Mouse (Mus musculus): ENCODE measurements around the gene Rubcn. TPM values are rescaled to one million over a fixed set of nuclear protein-coding genes. Genes with fewer than 3 reads are reported as not detected.

Gene Rubcn
- total and polyA plus RNA-seq, 3 experiments = 27.7 to 40.4 (median 28.0) TPM

DNA sequence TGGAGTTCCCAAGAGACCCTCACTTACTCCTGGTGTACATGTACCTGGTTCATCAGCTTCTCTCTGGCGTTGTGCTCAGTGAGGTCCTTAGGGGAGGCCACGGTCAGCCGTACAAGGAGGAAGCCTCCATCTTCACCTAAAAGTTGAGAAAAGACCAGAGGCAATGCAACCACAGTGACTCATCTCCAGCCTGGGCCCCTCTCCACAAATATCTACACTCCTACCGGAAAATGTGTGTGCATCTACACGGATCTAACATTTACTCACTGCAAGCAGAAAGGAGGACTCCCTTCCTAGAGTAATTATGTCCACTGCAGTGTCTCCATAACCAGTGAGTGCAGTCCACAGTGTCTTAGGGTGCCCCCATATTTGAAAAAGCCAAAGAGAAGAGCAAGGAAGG lies 87.5 kb downstream of the Rubcn start:
- Histone ChIP-seq H3K27me3 (replicated peaks) (no peaks in the 10 kb centered on the region), H3K36me3 (replicated peaks in 1 of 2; ENCODE audit: control insufficient read depth in 1 of 2, insufficient read depth in 1 of 2, low read length in 1 of 2) (peaks cover 0 to 4% of the 10 kb centered on the region in 2 experiments), H3K4me3 (replicated peaks in 1 of 3; ENCODE audit: low read depth in 2 of 3, low read length in 2 of 3, poor library complexity in 1 of 3) (no peak overlapping the region), H3K27ac (ENCODE audit: insufficient read depth, low read depth) (no peak overlapping the region), H3K4me1 (ENCODE audit: control insufficient read depth in 1 of 2, insufficient read depth in 2 of 2) (peaks cover 3% of the 10 kb centered on the region in 2 experiments; a peak in 2 of 4 replicates), H3K79me2 (replicated peaks; ENCODE audit: control insufficient read depth, extremely low read depth, insufficient read depth, poor library complexity, severe bottlenecking) (no peaks in the 10 kb centered on the region), H3K9me3 (replicated peaks; ENCODE audit: low read length) (peaks cover 6% of the 10 kb centered on the region), H3K9ac (ENCODE audit: insufficient read depth, low read depth) (no peak overlapping the region), H3K4me2 (ENCODE audit: insufficient read depth, low read depth, poor library complexity, severe bottlenecking) (no peak overlapping the region)
- peak; percentile 76 for TF ChIP-seq IRF4 (IDR thresholded peaks at IDR 0.05; ENCODE audit: low read depth, low read length)
- TF ChIP-seq BHLHE40 (IDR thresholded peaks at IDR 0.05; ENCODE audit: low read depth, low read length) = 0 out of 2 replicates have a peak, but pooled peaks have one; percentile 28
- peak; percentile 52 for TF ChIP-seq EP300 (IDR thresholded peaks at IDR 0.05; ENCODE audit: low read length)
- TF ChIP-seq KAT2A (IDR thresholded peaks at IDR 0.05; ENCODE audit: insufficient replicate concordance, low read length) = no peak
- peak; percentile 61; the same call in 1 of the 2 replicates for TF ChIP-seq MEF2A (IDR thresholded peaks at IDR 0.05; ENCODE audit: borderline replicate concordance, low read depth, low read length)
- DNase-seq (ENCODE audit: extremely low read depth) = peak; percentile 13
- in situ Hi-C loops (cut with MboI; ENCODE audit: low pct_ligation_motif_present, low pct_unique_long_range_greater_than_20kb, low sequenced_read_pairs) (loop anchor here (5.0 kb wide), 1 partner anchor 83 kb away; no protein-coding TSS in a partner anchor), dilution Hi-C loops (cut with MboI; ENCODE audit: extremely low pct_ligation_motif_present, extremely low pct_unique_long_range_greater_than_20kb, low sequenced_read_pairs) (no loop called here)

- H3K36me3 ChIP-seq (replicated peaks in 1 of 2; ENCODE audit: control insufficient read depth in 1 of 2, insufficient read depth in 1 of 2, low read length in 1 of 2) = peaks cover 0 to 4% of the 10 kb centered on the region in 2 experiments
- no peak overlapping the region for H3K4me2 ChIP-seq (ENCODE audit: insufficient read depth, low read depth, poor library complexity, severe bottlenecking)
- dilution Hi-C loops (cut with MboI; ENCODE audit: extremely low pct_ligation_motif_present, extremely low pct_unique_long_range_greater_than_20kb, low sequenced_read_pairs) (no loop called here), in situ Hi-C loops (cut with MboI; ENCODE audit: low pct_ligation_motif_present, low pct_unique_long_range_greater_than_20kb, low sequenced_read_pairs) (no loop called here)
- no peak overlapping the region for H3K9ac ChIP-seq (ENCODE audit: insufficient read depth, low read depth)
- H3K4me3 ChIP-seq (replicated peaks in 1 of 3; ENCODE audit: low read depth in 2 of 3, low read length in 2 of 3, poor library complexity in 1 of 3) = no peak overlapping the region
- no peak overlapping the region for H3K27ac ChIP-seq (ENCODE audit: insufficient read depth, low read depth)
- DNase-seq (ENCODE audit: extremely low read depth) = no peak
- no peaks in the 10 kb centered on the region for H3K27me3 ChIP-seq (replicated peaks)
- peaks cover 3 to 12% of the 10 kb centered on the region in 2 experiments; a peak in 2 of 4 replicates for H3K4me1 ChIP-seq (ENCODE audit: control insufficient read depth in 1 of 2, insufficient read depth in 2 of 2)
- no peaks in the 10 kb centered on the region for H3K79me2 ChIP-seq (replicated peaks; ENCODE audit: control insufficient read depth, extremely low read depth, insufficient read depth, poor library complexity, severe bottlenecking)
- TF ChIP-seq SIN3A (IDR thresholded peaks at IDR 0.05; ENCODE audit: low read length) (no peak), E2F4 (IDR thresholded peaks at IDR 0.05; ENCODE audit: insufficient replicate concordance, low read depth, low read length) (no peak), JUND (conservative IDR thresholded peaks at IDR 0.05; ENCODE audit: low read depth, low read length) (no peak), EP300 (IDR thresholded peaks at IDR 0.05; ENCODE audit: low read length) (no peak), ZNF384 (IDR thresholded peaks at IDR 0.05; ENCODE audit: low read depth, low read length) (no peak), SMC3 (IDR thresholded peaks at IDR 0.05; ENCODE audit: low read depth, low read length) (no peak), USF2 (conservative IDR thresholded peaks at IDR 0.05; ENCODE audit: low read depth, low read length) (no peak), ZKSCAN1 (IDR thresholded peaks at IDR 0.05; ENCODE audit: borderline replicate concordance, low read depth, low read length) (no peak), POLR2A (IDR thresholded peaks at IDR 0.05; ENCODE audit: low read depth, low read length) (no peak), GABPA (IDR thresholded peaks at IDR 0.05; ENCODE audit: insufficient replicate concordance, low read depth, low read length) (no peak), NRF1 (IDR thresholded peaks at IDR 0.05; ENCODE audit: low read depth, low read length) (no peak), MAZ (IDR thresholded peaks at IDR 0.05; ENCODE audit: low read depth, low read length) (no peak), MAX (IDR thresholded peaks at IDR 0.05; ENCODE audit: low read length) (no peak), TCF12 (IDR thresholded peaks at IDR 0.05; ENCODE audit: low read depth, low read length) (no peak), RCOR1 (conservative IDR thresholded peaks at IDR 0.05; ENCODE audit: low read depth, low read length) (no peak), TBP (conservative IDR thresholded peaks at IDR 0.05; ENCODE audit: low read depth, low read length) (no peak), KAT2A (IDR thresholded peaks at IDR 0.05; ENCODE audit: insufficient replicate concordance, low read length) (no peak), ZMIZ1 (IDR thresholded peaks at IDR 0.05; ENCODE audit: low read depth, low read length) (no peak), POLR2AphosphoS2 (IDR thresholded peaks at IDR 0.05; ENCODE audit: low read depth, low read length) (no peak), IRF4 (IDR thresholded peaks at IDR 0.05; ENCODE audit: low read depth, low read length) (no peak)
- peaks cover 6% of the 10 kb centered on the region for H3K9me3 ChIP-seq (replicated peaks; ENCODE audit: low read length)
Observed at GRCm38 (mm10) chr16:32784840-32785239, 92.7 kb downstream of the Rubcn start.
